Mouse (Mus musculus) skeletal muscle tissue, postnatal 0 days (tissue): Measurements from ENCODE around the gene Fgf13. TPM values are rescaled to one million over a fixed set of nuclear protein-coding genes. Genes with fewer than 3 reads are reported as not detected.

Experiments
- microRNA counts: library from miRNA; unstranded; fragments of <30 nt; microRNA quantifications from one replicate; lab custom pipeline; 2015
- microRNA-seq, 2 experiments: library from miRNA; unstranded; fragments of <30 nt; microRNA quantifications; one replicate each; pipeline ENCODE4; 2016
- polyA plus RNA-seq: library from polyadenylated mRNA; unstranded; fragments of >200 nt; fragmentation: Nextera tagmentation; extraction: Ambion mirVana; gene quantifications from 2 replicates; pipeline ENCODE4 v1.2.1, GENCODE M21; 2015

Fgf13 gene
- 43.4 and 49.1 TPM in 2 replicates for polyA plus RNA-seq

GRCm38 (mm10) chrX:59567695-59568431 is at the start of gene Fgf13:
Gene Fgf13, minus strand, starts transcription at chrX:59568071.

MicroRNAs within 50 kb of the gene (microRNA counts, 519-probe panel; counts per million panel counts)
- 296 counts per million, percentile 58 among the panel's probes with 10 or more counts for microRNA mmu-miR-504 (lab: Ali Mortazavi, UCI)

Small RNA genes within 50 kb of the gene (microRNA-seq; reads per million reads assigned to microRNA genes)
- gene Mir504 = 10.4 to 16.7 reads per million in 2 experiments
